Mouse (Mus musculus) heart, adult 2 months (tissue): ENCODE data around the gene Amy2a1.

Experiments
- CTCF ChIP-seq: fragments of 200-600 bp; IDR thresholded peaks from 2 replicates; pipeline ENCODE4 v1.8.1; 2022; ENCODE audit warnings: antibody characterized with exemption, mild to moderate bottlenecking, moderate library complexity
- POLR2A ChIP-seq: fragments of 200-500 bp; IDR thresholded peaks from 2 replicates; pipeline ENCODE4 v1.6.1; 2011; ENCODE audit warnings: mild to moderate bottlenecking, low read depth, low read length, control low read depth; ENCODE audit not compliant: insufficient read depth

GRCm38 (mm10) chr3:113539692-113540091 lies 7.5 kb upstream of the Amy2a1 start:
- TF ChIP-seq CTCF (no peak), POLR2A (no peak)
